Mouse (Mus musculus) cerebellum, postnatal 25 days (tissue): ENCODE measurements around the gene Cyp26b1.
A peak's percentile ranks its signal among the peaks of the same experiment; 100 is the strongest.

Source experiments
- DNase-seq, 2 experiments: peaks; one replicate each; pipeline ENCODE4 v3.0.0; 2021; ENCODE audit warnings: mixed read lengths in 2 of 2

The Cyp26b1 gene

GRCm38 (mm10) chr6:84586551-84587200 is 7.0 kb downstream of the Cyp26b1 start:
- no peak for DNase-seq

- DNase-seq = no peak
Observed at GRCm38 (mm10) chr6:84585686-84586300, 7.9 kb downstream of the Cyp26b1 start.

GRCm38 (mm10) chr6:84584783-84585685 is 8.7 kb downstream of the Cyp26b1 start:
- DNase-seq = peak in 1 of 2 experiments; percentile 40

- no peak for DNase-seq
Observed at GRCm38 (mm10) chr6:84583841-84584782, 9.6 kb downstream of the Cyp26b1 start.

- no peak for DNase-seq
Observed at GRCm38 (mm10) chr6:84583371-84583770, 10.3 kb downstream of the Cyp26b1 start.

- no peak for DNase-seq
Observed at GRCm38 (mm10) chr6:84582826-84583225, 10.9 kb downstream of the Cyp26b1 start.

- no peak for DNase-seq
Observed at GRCm38 (mm10) chr6:84581833-84582445, 11.8 kb downstream of the Cyp26b1 start.

GRCm38 (mm10) chr6:84580979-84581832 is 12.5 kb downstream of the Cyp26b1 start:
- DNase-seq = no peak

GRCm38 (mm10) chr6:84579508-84579907 is 14.2 kb downstream of the Cyp26b1 start:
- DNase-seq = peak in 1 of 2 experiments; percentile 3

GRCm38 (mm10) chr6:84578928-84579327 is 14.8 kb downstream of the Cyp26b1 start:
- peak in 1 of 2 experiments; percentile 53 for DNase-seq

- DNase-seq = no peak
Observed at GRCm38 (mm10) chr6:84577898-84578297, 15.8 kb downstream of the Cyp26b1 start.

- DNase-seq = peak in 1 of 2 experiments; percentile 70
Observed at GRCm38 (mm10) chr6:84573905-84574660, 19.6 kb downstream of the Cyp26b1 start.

- DNase-seq = peak in 1 of 2 experiments; percentile 7
Observed at GRCm38 (mm10) chr6:84570039-84570438, 23.7 kb downstream of the Cyp26b1 start.

GRCm38 (mm10) chr6:84569590-84569989 is 24.1 kb downstream of the Cyp26b1 start:
- DNase-seq = no peak

GRCm38 (mm10) chr6:84568880-84569279 is 24.8 kb downstream of the Cyp26b1 start:
- peak in 1 of 2 experiments; percentile 4 for DNase-seq

GRCm38 (mm10) chr6:84567696-84568095 is 26.0 kb downstream of the Cyp26b1 start:
- DNase-seq = peak; percentile 29 to 58

- DNase-seq = peak in 1 of 2 experiments; percentile 6
Observed at GRCm38 (mm10) chr6:84566825-84567224, 26.9 kb downstream of the Cyp26b1 start.

- no peak for DNase-seq
Observed at GRCm38 (mm10) chr6:84565245-84565644, 28.5 kb downstream of the Cyp26b1 start.

GRCm38 (mm10) chr6:84562948-84563347 is 30.8 kb downstream of the Cyp26b1 start:
- no peak for DNase-seq

GRCm38 (mm10) chr6:84561171-84561570 is 32.5 kb downstream of the Cyp26b1 start:
- no peak for DNase-seq
